Comparison of ENCODE assay signal across 17 mouse cellular contexts in the genomic region with DNA sequence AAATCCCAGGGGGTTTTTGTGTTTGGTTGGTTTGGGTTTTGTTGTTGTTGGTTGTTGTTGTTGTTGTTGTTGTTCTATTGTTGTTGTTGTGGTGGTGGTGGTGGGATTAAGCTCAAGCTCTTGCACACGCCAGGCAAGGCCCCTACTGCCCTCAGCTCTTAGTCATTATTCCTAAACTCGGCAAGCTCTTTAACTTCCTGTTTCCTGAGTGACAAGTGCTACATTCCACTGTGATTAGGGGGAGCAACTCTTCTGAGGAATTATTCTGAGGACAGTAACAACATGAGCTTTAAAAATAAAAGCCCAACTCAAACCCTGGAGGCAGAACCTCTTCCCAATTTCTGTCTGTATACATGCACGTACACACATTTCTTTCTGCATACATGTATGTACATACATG. TPM values are rescaled to one million over a fixed set of nuclear protein-coding genes. Genes with fewer than 3 reads are reported as not detected.
DNase-seq lines count a peak whose midpoint lies in the region; ATAC-seq and TF ChIP-seq lines count a peak whose summit lies in the region.
"Had no signal": no experiment of that assay in that cellular context is flagged by ENCODE, and none has a peak within 500 bp of the region (broad histone marks: within the 10 kb centered on the region; RNA-seq: fewer than 3 reads in every experiment).

No protein-coding gene starts in this region.

- no peak overlapping the region for H3K9ac ChIP-seq in liver, postnatal 0 days (replicated peaks)
- no peak overlapping the region for H3K9ac ChIP-seq in liver, embryonic 12.5 days
- H3K9ac ChIP-seq: forebrain, embryonic 12.5 days; intestine, embryonic 15.5 days had no signal

- TF ChIP-seq CTCF in liver, postnatal 0 days (IDR thresholded peaks at IDR 0.05; ENCODE audit: low read depth), result no peak
- TF ChIP-seq CTCF in G1E (IDR thresholded peaks at IDR 0.05; ENCODE audit: low read depth, low read length), result no peak

- WGBS in heart, embryonic 10.5 days, result 32% methylated on average over 3 of the region's 3 CpGs
- 44% methylated on average over 3 of the region's 3 CpGs for WGBS in liver, postnatal 0 days (ENCODE audit: insufficient replicate concordance)
- WGBS in liver, embryonic 12.5 days (ENCODE audit: insufficient replicate concordance), result 48% methylated on average over 3 of the region's 3 CpGs

- no peaks in the 10 kb centered on the region for H3K27me3 ChIP-seq in heart, embryonic 10.5 days (ENCODE audit: insufficient read depth, poor library complexity, severe bottlenecking)
- no peaks in the 10 kb centered on the region for H3K27me3 ChIP-seq in liver, postnatal 0 days (ENCODE audit: insufficient read depth, low read length)
- H3K27me3 ChIP-seq in liver, embryonic 12.5 days (replicated peaks), result peaks cover 12% of the 10 kb centered on the region
- H3K27me3 ChIP-seq in G1E (ENCODE audit: insufficient read depth, low read length), result peaks cover 59% of the 10 kb centered on the region
- H3K27me3 ChIP-seq: forebrain, embryonic 12.5 days; intestine, embryonic 15.5 days had no signal

- peaks cover 22% of the 10 kb centered on the region for H3K4me1 ChIP-seq in heart, embryonic 10.5 days
- peaks cover 6% of the 10 kb centered on the region; the same call in 1 of the 2 replicates for H3K4me1 ChIP-seq in liver, postnatal 0 days (ENCODE audit: insufficient read depth)
- peaks cover 5% of the 10 kb centered on the region; the same call in 1 of the 2 replicates for H3K4me1 ChIP-seq in liver, embryonic 12.5 days
- peaks cover 15% of the 10 kb centered on the region for H3K4me1 ChIP-seq in G1E (ENCODE audit: insufficient read depth, low read depth, low read length)
- H3K4me1 ChIP-seq: intestine, embryonic 15.5 days had no signal

- no peak overlapping the region for H3K4me3 ChIP-seq in heart, embryonic 10.5 days
- H3K4me3 ChIP-seq in liver, postnatal 0 days (ENCODE audit: low read depth, low read length), result no peak overlapping the region
- no peak overlapping the region for H3K4me3 ChIP-seq in liver, embryonic 12.5 days
- no peak overlapping the region for H3K4me3 ChIP-seq in G1E (ENCODE audit: low read depth, low read length)
- H3K4me3 ChIP-seq: forebrain, embryonic 12.5 days; intestine, embryonic 15.5 days had no signal

- intact Hi-C loops in heart, postnatal 36 days (cut with DNase I), result no loop called here

- no peak for TF ChIP-seq EP300 in liver, postnatal 0 days (IDR thresholded peaks at IDR 0.05; ENCODE audit: low read depth)

- H3K27ac ChIP-seq in heart, embryonic 10.5 days, result peak overlapping the region; percentile 22; the same call in 1 of the 2 replicates
- H3K27ac ChIP-seq in liver, postnatal 0 days (ENCODE audit: low read depth), result no peak overlapping the region
- H3K27ac ChIP-seq in liver, embryonic 12.5 days, result no peak overlapping the region
- H3K27ac ChIP-seq: forebrain, embryonic 12.5 days; intestine, embryonic 15.5 days had no signal

- 0 out of 2 replicates have a peak, but pooled peaks have one; percentile 13 for ATAC-seq in liver, postnatal 0 days
- ATAC-seq in liver, embryonic 12.5 days, result no peak
- ATAC-seq in G1E (ENCODE audit: extremely low read depth, insufficient number of reproducible peaks, low FRiP score, poor library complexity, severe bottlenecking), result no peak
- ATAC-seq in hematopoietic stem cell, adult 5-6 weeks (replicated peaks in 1 of 2; ENCODE audit: insufficient read depth in 1 of 2, low FRiP score in 2 of 2, low TSS enrichment in 1 of 2, low read depth in 1 of 2, poor library complexity in 2 of 2, severe bottlenecking in 2 of 2), result peak; percentile 51 to 56; a peak in 2 of 4 replicates
- ATAC-seq: intestine, embryonic 15.5 days; Patski had no signal

- no peaks in the 10 kb centered on the region for H3K9me3 ChIP-seq in heart, embryonic 10.5 days
- H3K9me3 ChIP-seq in liver, postnatal 0 days (ENCODE audit: low read length), result no peaks in the 10 kb centered on the region
- H3K9me3 ChIP-seq in liver, embryonic 12.5 days (replicated peaks), result no peaks in the 10 kb centered on the region
- no peaks in the 10 kb centered on the region for H3K9me3 ChIP-seq in G1E (replicated peaks)
- H3K9me3 ChIP-seq: forebrain, embryonic 12.5 days; intestine, embryonic 15.5 days had no signal

- no peaks in the 10 kb centered on the region for H3K36me3 ChIP-seq in heart, embryonic 10.5 days
- no peaks in the 10 kb centered on the region for H3K36me3 ChIP-seq in liver, postnatal 0 days (replicated peaks; ENCODE audit: insufficient read depth, low read length)
- no peaks in the 10 kb centered on the region for H3K36me3 ChIP-seq in liver, embryonic 12.5 days
- no peaks in the 10 kb centered on the region for H3K36me3 ChIP-seq in G1E (replicated peaks)
- H3K36me3 ChIP-seq: forebrain, embryonic 12.5 days; intestine, embryonic 15.5 days had no signal

- no peak for DNase-seq in heart, embryonic 10.5 days (ENCODE audit: low spot score)
- no peak for DNase-seq in heart, postnatal 36 days
- DNase-seq in liver, postnatal 0 days, result no peak
- DNase-seq in G1E (ENCODE audit: low spot score) (peak; percentile 11), MN1 (ENCODE audit: low spot score) (no peak)
- no peak for DNase-seq in frontal cortex, postnatal 14 days (ENCODE audit: low spot score in 2 of 2)
- DNase-seq: cerebellum, adult 18-20 months; layer of hippocampus, adult 9-11 months; lung, postnatal 4 days; thymus, postnatal 4 days had no signal

- no peak overlapping the region for H3K4me2 ChIP-seq in liver, postnatal 0 days (ENCODE audit: low read depth, low read length)
- H3K4me2 ChIP-seq in liver, embryonic 12.5 days, result no peak overlapping the region
- H3K4me2 ChIP-seq: forebrain, embryonic 12.5 days; intestine, embryonic 15.5 days had no signal

RNA-seq across cellular contexts. Expression of gene Spcs2, which starts 2.0 kb away (rescaled TPM):
- polyA plus RNA-seq in heart, embryonic 10.5 days (2016; fragmentation: Nextera tagmentation; extraction: Ambion mirVana), result 241 and 302 TPM in 2 replicates
- 10 to 100 TPM; 48.0 to 50.4 TPM for total RNA-seq in heart, postnatal 36 days (2021)
- 156 and 165 TPM in 2 replicates for polyA plus RNA-seq in liver, postnatal 0 days (2015; fragmentation: Nextera tagmentation; extraction: Ambion mirVana)
- polyA plus RNA-seq in liver, embryonic 12.5 days (2016; fragmentation: Nextera tagmentation; extraction: Ambion mirVana), result 216 and 224 TPM in 2 replicates
- total RNA-seq in G1E (2014; fragmentation: Nextera tagmentation) (258 and 259 TPM in 2 replicates), G1E (2017) (134 and 148 TPM in 2 replicates)
- 77.2 and 85.1 TPM in 2 replicates for polyA plus RNA-seq in G1E (2012)
- total RNA-seq in hematopoietic stem cell, adult 5-6 weeks (2017), result 168 and 175 TPM in 2 replicates

RNA-seq across cellular contexts. Expression of gene Xrra1, which starts 6.3 kb away (rescaled TPM):
- polyA plus RNA-seq in heart, embryonic 10.5 days (2016; fragmentation: Nextera tagmentation; extraction: Ambion mirVana), result 0.24 and 0.31 TPM in 2 replicates
- total RNA-seq in heart, postnatal 36 days (2021), result not detected
- 0.04 and 0.07 TPM in 2 replicates for polyA plus RNA-seq in liver, postnatal 0 days (2015; fragmentation: Nextera tagmentation; extraction: Ambion mirVana)
- polyA plus RNA-seq in liver, embryonic 12.5 days (2016; fragmentation: Nextera tagmentation; extraction: Ambion mirVana), result 0.10 TPM in 1 of 2 replicates, not detected in the other
- total RNA-seq in G1E (2014; fragmentation: Nextera tagmentation) (not detected in 2 replicates), G1E (2017) (0.29 and 0.33 TPM in 2 replicates)
- polyA plus RNA-seq in G1E (2012), result 0.17 and 0.18 TPM in 2 replicates
- total RNA-seq in hematopoietic stem cell, adult 5-6 weeks (2017), result not detected in 2 replicates
- total RNA-seq: liver, adult 2 months; neutrophil, adult 5-6 weeks had no signal
- polyA plus RNA-seq: liver, adult 2 months had no signal

RNA-seq across cellular contexts. Expression of gene Neu3, which starts 37.0 kb away (rescaled TPM):
- polyA plus RNA-seq in heart, embryonic 10.5 days (2016; fragmentation: Nextera tagmentation; extraction: Ambion mirVana), result 3.1 and 3.3 TPM in 2 replicates
- total RNA-seq in heart, postnatal 36 days (2021), result 1 to 10 TPM; 3.8 to 4.9 TPM
- polyA plus RNA-seq in liver, postnatal 0 days (2015; fragmentation: Nextera tagmentation; extraction: Ambion mirVana), result 2.4 and 2.9 TPM in 2 replicates
- 6.2 and 6.4 TPM in 2 replicates for polyA plus RNA-seq in liver, embryonic 12.5 days (2016; fragmentation: Nextera tagmentation; extraction: Ambion mirVana)
- total RNA-seq in G1E (2014; fragmentation: Nextera tagmentation), result 5.9 and 9.0 TPM in 2 replicates
- 5.9 and 7.2 TPM in 2 replicates for total RNA-seq in G1E (2017)
- 6.6 and 6.8 TPM in 2 replicates for polyA plus RNA-seq in G1E (2012)
- 3.7 and 6.1 TPM in 2 replicates for total RNA-seq in hematopoietic stem cell, adult 5-6 weeks (2017)

Comparison
In these comparisons a context has a peak if more than half of its experiments do, and no peak if none do; other contexts are left out.
1. ATAC-seq: peak in liver, postnatal 0 days (single experiment) and hematopoietic stem cell, adult 5-6 weeks (2 of 2); none in liver, embryonic 12.5 days (single experiment) and G1E (single experiment).